Mouse (Mus musculus): Measurements from ENCODE around the gene Mylk2. TPM values are rescaled to one million over a fixed set of nuclear protein-coding genes. Genes with fewer than 3 reads are reported as not detected.
A peak's percentile ranks its signal among the peaks of the same experiment; 100 is the strongest.

Gene Mylk2
- total and polyA plus RNA-seq, 2 experiments from 2014 or later = 0.16 TPM; not detected in 1

- DNase-seq (ENCODE audit: low spot score) = no peak
- no peak overlapping the region for H3K4me3 ChIP-seq (ENCODE audit: low read depth, low read length)
- H3K9me3 ChIP-seq (replicated peaks; ENCODE audit: control insufficient read depth, low read length) = no peaks in the 10 kb centered on the region
- no peaks in the 10 kb centered on the region for H3K4me1 ChIP-seq (ENCODE audit: control insufficient read depth, insufficient read depth)
- no peak overlapping the region for H3K27ac ChIP-seq (ENCODE audit: low read depth)
- WGBS = 52% methylated on average over 9 of the region's 9 CpGs
- peaks cover 95% of the 10 kb centered on the region for H3K27me3 ChIP-seq (ENCODE audit: control insufficient read depth, insufficient read depth, low read length)
- no peak for ATAC-seq (ENCODE audit: insufficient read depth, low read depth)
- H3K9ac ChIP-seq (replicated peaks; ENCODE audit: low read depth, low read length) = no peak overlapping the region
- no peak overlapping the region for H3K4me2 ChIP-seq (ENCODE audit: low read depth, low read length)
- H3K36me3 ChIP-seq (replicated peaks; ENCODE audit: control insufficient read depth, insufficient read depth, low read length) = no peaks in the 10 kb centered on the region
- TF ChIP-seq EP300 (IDR thresholded peaks at IDR 0.05; ENCODE audit: low read depth) = no peak
- TF ChIP-seq CTCF (IDR thresholded peaks at IDR 0.05; ENCODE audit: low read depth) = no peak
Measured at GRCm38 (mm10) chr2:152944013-152944412, 32.9 kb downstream of the Mylk2 start.

- TF ChIP-seq EP300 (IDR thresholded peaks at IDR 0.05; ENCODE audit: low read depth) (no peak), CTCF (IDR thresholded peaks at IDR 0.05; ENCODE audit: low read depth) (no peak)
- H3K36me3 ChIP-seq (replicated peaks; ENCODE audit: control insufficient read depth, insufficient read depth, low read length) = no peaks in the 10 kb centered on the region
- H3K4me1 ChIP-seq (ENCODE audit: control insufficient read depth, insufficient read depth) = 0 out of 2 replicates have a peak, but pooled peaks cover 8% of the 10 kb centered on the region
- H3K27ac ChIP-seq (ENCODE audit: low read depth) = no peak overlapping the region
- H3K27me3 ChIP-seq (ENCODE audit: control insufficient read depth, insufficient read depth, low read length) = peaks cover 98% of the 10 kb centered on the region
- H3K4me3 ChIP-seq (ENCODE audit: low read depth, low read length) = no peak overlapping the region
- ATAC-seq (ENCODE audit: insufficient read depth, low read depth) (no peak), DNase-seq (ENCODE audit: low spot score) (no peak)
- 48% methylated on average over 7 of the region's 7 CpGs for WGBS
- no peak overlapping the region for H3K4me2 ChIP-seq (ENCODE audit: low read depth, low read length)
- H3K9ac ChIP-seq (replicated peaks; ENCODE audit: low read depth, low read length) = no peak overlapping the region
- no peaks in the 10 kb centered on the region for H3K9me3 ChIP-seq (replicated peaks; ENCODE audit: control insufficient read depth, low read length)
Measured at GRCm38 (mm10) chr2:152947098-152947497, 35.9 kb downstream of the Mylk2 start.

- Histone ChIP-seq H3K9ac (replicated peaks; ENCODE audit: low read depth, low read length) (no peak overlapping the region), H3K9me3 (replicated peaks; ENCODE audit: control insufficient read depth, low read length) (no peaks in the 10 kb centered on the region), H3K4me1 (ENCODE audit: control insufficient read depth, insufficient read depth) (0 out of 2 replicates have a peak, but pooled peaks cover 8% of the 10 kb centered on the region), H3K4me3 (ENCODE audit: low read depth, low read length) (no peak overlapping the region), H3K27me3 (ENCODE audit: control insufficient read depth, insufficient read depth, low read length) (peaks cover 92% of the 10 kb centered on the region), H3K36me3 (replicated peaks; ENCODE audit: control insufficient read depth, insufficient read depth, low read length) (no peaks in the 10 kb centered on the region), H3K27ac (ENCODE audit: low read depth) (no peak overlapping the region), H3K4me2 (ENCODE audit: low read depth, low read length) (no peak overlapping the region)
- DNase-seq (ENCODE audit: low spot score) (no peak), ATAC-seq (ENCODE audit: insufficient read depth, low read depth) (no peak)
- 76% methylated on average over 5 of the region's 5 CpGs for WGBS
- TF ChIP-seq CTCF (IDR thresholded peaks at IDR 0.05; ENCODE audit: low read depth) = no peak
- no peak for TF ChIP-seq EP300 (IDR thresholded peaks at IDR 0.05; ENCODE audit: low read depth)
Measured at GRCm38 (mm10) chr2:152948438-152949020, 37.4 kb downstream of the Mylk2 start.

DNA sequence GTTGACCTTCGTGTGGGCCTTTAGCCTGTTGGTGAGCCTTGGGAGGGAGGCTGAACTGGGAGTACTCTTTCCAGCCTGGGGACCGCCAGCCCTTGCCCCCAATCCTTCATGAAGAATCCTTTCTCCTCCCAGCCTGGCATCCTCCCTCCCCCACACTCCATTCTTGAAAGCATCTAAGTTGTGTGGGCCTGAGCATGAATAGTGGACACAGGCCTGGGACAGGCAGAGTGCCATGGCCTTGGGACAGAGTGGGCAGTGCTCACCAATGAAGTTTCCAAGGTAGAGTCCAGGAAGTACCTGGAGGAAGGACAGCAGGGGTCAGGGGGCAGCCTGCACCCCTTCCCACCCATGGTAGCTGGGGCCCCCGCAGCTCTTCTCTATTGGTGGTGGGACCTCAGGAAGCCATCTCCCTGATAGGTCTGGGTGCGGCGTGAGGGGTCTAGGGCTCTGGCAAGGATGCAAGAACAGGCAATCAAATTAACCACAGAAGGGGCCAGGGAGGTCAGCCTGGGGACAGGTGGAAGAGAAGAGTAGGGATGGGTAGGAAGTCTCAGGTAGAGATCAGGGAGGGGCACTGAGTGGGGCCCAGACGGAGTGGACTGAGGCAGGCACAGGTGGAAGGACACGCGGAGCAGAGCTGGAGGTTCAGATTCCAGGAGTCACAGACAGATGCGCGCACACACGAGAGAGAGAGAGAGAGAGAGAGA is 39.4 kb downstream of the Mylk2 start:
- 34% methylated on average over 11 of the region's 11 CpGs for WGBS
- ATAC-seq (ENCODE audit: insufficient read depth, low read depth) = no peak
- Histone ChIP-seq H3K4me2 (ENCODE audit: low read depth, low read length) (peak overlapping the region; percentile 99), H3K4me3 (ENCODE audit: low read depth, low read length) (peak overlapping the region; percentile 61; the same call in 1 of the 2 replicates), H3K9ac (replicated peaks; ENCODE audit: low read depth, low read length) (no peak overlapping the region), H3K36me3 (replicated peaks; ENCODE audit: control insufficient read depth, insufficient read depth, low read length) (no peaks in the 10 kb centered on the region), H3K9me3 (replicated peaks; ENCODE audit: control insufficient read depth, low read length) (no peaks in the 10 kb centered on the region), H3K27ac (ENCODE audit: low read depth) (no peak overlapping the region), H3K4me1 (ENCODE audit: control insufficient read depth, insufficient read depth) (0 out of 2 replicates have a peak, but pooled peaks cover 8% of the 10 kb centered on the region), H3K27me3 (ENCODE audit: control insufficient read depth, insufficient read depth, low read length) (peaks cover 87% of the 10 kb centered on the region)
- DNase-seq (ENCODE audit: low spot score) = no peak
- TF ChIP-seq CTCF (IDR thresholded peaks at IDR 0.05; ENCODE audit: low read depth) (no peak), EP300 (IDR thresholded peaks at IDR 0.05; ENCODE audit: low read depth) (no peak)

DNA sequence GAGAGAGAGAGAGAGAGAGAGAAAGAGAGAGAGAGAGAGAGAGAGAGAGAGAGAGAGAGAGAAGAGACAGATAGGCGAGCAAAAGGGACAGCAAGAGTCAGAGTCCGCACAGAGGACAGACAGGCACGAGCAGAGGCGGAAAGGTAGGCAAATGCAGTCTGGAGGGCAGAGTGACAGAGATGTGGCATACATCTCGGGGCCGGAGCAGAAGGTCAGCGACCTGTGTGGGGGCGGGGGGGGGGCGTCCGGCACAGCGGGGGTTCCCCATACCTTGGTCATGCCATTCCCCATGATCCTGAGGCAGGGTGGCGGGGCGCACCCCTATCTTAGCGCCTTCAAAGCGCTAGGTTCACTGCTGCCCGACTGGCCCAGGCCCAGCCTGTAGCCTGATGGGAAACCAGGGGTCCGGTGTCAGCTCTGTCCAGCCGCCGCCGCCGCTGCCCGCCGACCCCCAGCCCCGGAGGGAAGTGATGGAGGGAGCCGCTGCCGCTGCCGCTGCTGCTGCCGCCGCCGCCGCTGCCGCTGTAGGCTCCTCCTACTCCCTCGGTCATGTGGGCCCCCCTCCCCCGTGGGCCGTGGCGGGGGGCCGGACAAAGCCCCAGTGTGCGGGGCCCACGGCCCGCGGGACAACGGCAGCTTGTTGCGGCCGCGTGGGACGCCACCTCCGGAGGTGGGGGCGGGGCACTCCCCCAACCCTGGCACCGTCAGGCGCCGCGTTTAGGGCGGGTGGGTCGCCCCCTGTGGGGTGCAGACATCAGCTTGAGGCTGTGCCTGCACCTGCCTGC is 40.1 kb downstream of the Mylk2 start, which contains the start of gene Dusp15:
Gene Dusp15, minus strand, starts transcription at position 634 of the 785 bp plus-strand sequence.
- Histone ChIP-seq H3K9me3 (replicated peaks; ENCODE audit: control insufficient read depth, low read length) (no peaks in the 10 kb centered on the region), H3K27ac (ENCODE audit: low read depth) (no peak within 1 kb of the TSS), H3K4me3 (ENCODE audit: low read depth, low read length) (peak within 1 kb of the TSS; percentile 61), H3K4me2 (ENCODE audit: low read depth, low read length) (peak within 1 kb of the TSS; percentile 99), H3K36me3 (replicated peaks; ENCODE audit: control insufficient read depth, insufficient read depth, low read length) (no peaks in the 10 kb centered on the region), H3K27me3 (ENCODE audit: control insufficient read depth, insufficient read depth, low read length) (peaks cover 80% of the 10 kb centered on the region), H3K9ac (replicated peaks; ENCODE audit: low read depth, low read length) (peak within 1 kb of the TSS; percentile 52), H3K4me1 (ENCODE audit: control insufficient read depth, insufficient read depth) (0 out of 2 replicates have a peak, but pooled peaks cover 8% of the 10 kb centered on the region)
- WGBS = 4% methylated on average over 39 of the region's 54 CpGs
- ATAC-seq (ENCODE audit: insufficient read depth, low read depth) (peak; percentile 53; the same call in 1 of the 2 replicates), DNase-seq (ENCODE audit: low spot score) (no peak)
- TF ChIP-seq CTCF (IDR thresholded peaks at IDR 0.05; ENCODE audit: low read depth) = no peak
- no peak for TF ChIP-seq EP300 (IDR thresholded peaks at IDR 0.05; ENCODE audit: low read depth)
